Mouse (Mus musculus) G1E (cell line): Measurements from ENCODE around the gene Aloxe3. TPM values are rescaled to one million over a fixed set of nuclear protein-coding genes. Genes with fewer than 3 reads are reported as not detected.

Source experiments
- ATAC-seq: 2 replicates; pipeline ENCODE4 v1.8.0; 2016; ENCODE audit warnings: mild to moderate bottlenecking; ENCODE audit not compliant: insufficient number of reproducible peaks, poor library complexity, low FRiP score, severe bottlenecking; ENCODE audit errors: extremely low read depth
- DNase-seq: peaks from one replicate; pipeline ENCODE4 v3.0.0; 2012; ENCODE audit warnings: low spot score
- H3K27me3 ChIP-seq: 2 replicates; pipeline ENCODE4 v1.6.1; 2012; ENCODE audit warnings: mild to moderate bottlenecking, low read length, inconsistent platforms; ENCODE audit not compliant: insufficient read depth
- H3K36me3 ChIP-seq: replicated peaks from 2 replicates; pipeline ENCODE3; 2012; ENCODE audit warnings: mild to moderate bottlenecking, inconsistent platforms
- H3K4me1 ChIP-seq: 2 replicates; pipeline ENCODE4 v1.6.1; 2012; ENCODE audit warnings: low read depth, low read length, inconsistent platforms, mixed read lengths; ENCODE audit not compliant: insufficient read depth
- H3K4me3 ChIP-seq: 2 replicates; pipeline ENCODE4 v1.5.1; 2012; ENCODE audit warnings: low read depth, mild to moderate bottlenecking, inconsistent platforms, low read length, moderate library complexity, mixed read lengths
- H3K9me3 ChIP-seq: replicated peaks from 2 replicates; pipeline ENCODE4 v1.6.1; 2012; ENCODE audit warnings: inconsistent platforms
- CTCF ChIP-seq: IDR thresholded peaks from 2 replicates; pipeline ENCODE4 v1.5.1; 2012; ENCODE audit warnings: low read depth, low read length, inconsistent platforms, mixed read lengths
- GATA1 ChIP-seq: IDR thresholded peaks from 2 replicates; pipeline ENCODE4 v1.6.1; 2012; ENCODE audit warnings: borderline replicate concordance, low read length, inconsistent platforms, mixed read lengths
- GATA2 ChIP-seq: IDR thresholded peaks from 2 replicates; pipeline ENCODE4 v1.6.1; 2012; ENCODE audit warnings: low read depth, low read length, inconsistent platforms, borderline replicate concordance
- POLR2AphosphoS5 ChIP-seq: IDR thresholded peaks from 2 replicates; pipeline ENCODE4 v1.6.1; 2012; ENCODE audit warnings: low read depth, low read length, inconsistent platforms; ENCODE audit not compliant: insufficient replicate concordance
- TAL1 ChIP-seq: conservative IDR thresholded peaks from 2 replicates; pipeline ENCODE4 v1.6.1; 2012; ENCODE audit warnings: low read depth, low read length, inconsistent platforms, mixed read lengths
- polyA plus RNA-seq: library from polyadenylated mRNA; stranded (reverse); fragments of >175 nt; gene quantifications from 2 replicates; pipeline ENCODE4 v1.2.3, GENCODE M21; 2012
- total RNA-seq, 2 experiments: library from RNA; stranded (forward) in 1 of 2; stranded (reverse) in 1 of 2; fragments of 200-1000 nt in 1 of 2; fragments of >200 nt in 1 of 2; fragmentation: Nextera tagmentation in 1 of 2; gene quantifications; 2 replicates each; pipeline ENCODE4 v1.2.3; 2014 to 2017

Gene Aloxe3
- total and polyA plus RNA-seq, 3 experiments, result 0.16 TPM; not detected in 2

GRCm38 (mm10) chr11:69098762-69099091 lies 27.0 kb upstream of the Aloxe3 start:
- TF ChIP-seq CTCF, result no peak
- no peak for TF ChIP-seq GATA1
- no peak for TF ChIP-seq POLR2AphosphoS5
- no peak for TF ChIP-seq TAL1
- no peak for TF ChIP-seq GATA2
- peak; percentile 98 for DNase-seq
- Histone ChIP-seq H3K4me3 (peak overlapping the region; percentile 73), H3K4me1 (peaks cover 70% of the 10 kb centered on the region), H3K9me3 (no peaks in the 10 kb centered on the region), H3K27me3 (no peaks in the 10 kb centered on the region), H3K36me3 (peaks cover 41% of the 10 kb centered on the region)
- ATAC-seq, result peak; percentile 51

GRCm38 (mm10) chr11:69099177-69099914 lies 26.4 kb upstream of the Aloxe3 start:
- no peak for ATAC-seq
- Histone ChIP-seq H3K36me3 (peaks cover 47% of the 10 kb centered on the region), H3K4me3 (peak overlapping the region; percentile 73), H3K27me3 (no peaks in the 10 kb centered on the region), H3K4me1 (peaks cover 67% of the 10 kb centered on the region), H3K9me3 (no peaks in the 10 kb centered on the region)
- TF ChIP-seq CTCF (no peak), TAL1 (no peak), GATA2 (no peak), GATA1 (no peak), POLR2AphosphoS5 (no peak)
- DNase-seq, result no peak

GRCm38 (mm10) chr11:69099915-69100345 lies 25.8 kb upstream of the Aloxe3 start:
- DNase-seq (peak; percentile 82), ATAC-seq (no peak)
- no peak for TF ChIP-seq CTCF
- TF ChIP-seq TAL1, result no peak
- TF ChIP-seq POLR2AphosphoS5, result no peak
- TF ChIP-seq GATA1, result no peak
- TF ChIP-seq GATA2, result no peak
- no peaks in the 10 kb centered on the region for H3K9me3 ChIP-seq
- H3K4me3 ChIP-seq, result peak overlapping the region; percentile 73
- peaks cover 67% of the 10 kb centered on the region for H3K4me1 ChIP-seq
- no peaks in the 10 kb centered on the region for H3K27me3 ChIP-seq
- peaks cover 53% of the 10 kb centered on the region for H3K36me3 ChIP-seq

GRCm38 (mm10) chr11:69100639-69101360 lies 24.9 kb upstream of the Aloxe3 start:
- Histone ChIP-seq H3K9me3 (no peaks in the 10 kb centered on the region), H3K36me3 (peaks cover 61% of the 10 kb centered on the region), H3K4me3 (peak overlapping the region; percentile 73; the same call in 1 of the 2 replicates), H3K4me1 (peaks cover 60% of the 10 kb centered on the region), H3K27me3 (no peaks in the 10 kb centered on the region)
- DNase-seq (no peak), ATAC-seq (no peak)
- TF ChIP-seq TAL1 (no peak), CTCF (no peak), POLR2AphosphoS5 (no peak), GATA1 (no peak), GATA2 (no peak)

- TF ChIP-seq GATA2 (no peak), POLR2AphosphoS5 (no peak), TAL1 (no peak), CTCF (no peak), GATA1 (no peak)
- no peaks in the 10 kb centered on the region for H3K27me3 ChIP-seq
- H3K36me3 ChIP-seq, result peaks cover 71% of the 10 kb centered on the region
- H3K4me1 ChIP-seq, result peaks cover 50% of the 10 kb centered on the region
- H3K9me3 ChIP-seq, result no peaks in the 10 kb centered on the region
- DNase-seq (no peak), ATAC-seq (no peak)
- H3K4me3 ChIP-seq, result no peak overlapping the region
These were observed 23.9 kb upstream of the Aloxe3 start for GRCm38 (mm10) chr11:69101604-69102402.

- no peaks in the 10 kb centered on the region for H3K27me3 ChIP-seq
- DNase-seq, result no peak
- H3K36me3 ChIP-seq, result peaks cover 77% of the 10 kb centered on the region
- no peak for ATAC-seq
- TF ChIP-seq POLR2AphosphoS5, result no peak
- TF ChIP-seq GATA2, result no peak
- H3K4me1 ChIP-seq, result peaks cover 44% of the 10 kb centered on the region
- no peak overlapping the region for H3K4me3 ChIP-seq
- no peaks in the 10 kb centered on the region for H3K9me3 ChIP-seq
These were observed 23.3 kb upstream of the Aloxe3 start for GRCm38 (mm10) chr11:69102403-69102725.

GRCm38 (mm10) chr11:69103121-69103520 lies 22.6 kb upstream of the Aloxe3 start:
- DNase-seq (no peak), ATAC-seq (no peak)
- H3K4me3 ChIP-seq, result no peak overlapping the region
- peaks cover 83% of the 10 kb centered on the region for H3K36me3 ChIP-seq
- no peaks in the 10 kb centered on the region for H3K9me3 ChIP-seq
- H3K27me3 ChIP-seq, result no peaks in the 10 kb centered on the region
- peaks cover 37% of the 10 kb centered on the region for H3K4me1 ChIP-seq
- TF ChIP-seq GATA1, result no peak
- no peak for TF ChIP-seq GATA2
- no peak for TF ChIP-seq TAL1
- TF ChIP-seq CTCF, result no peak
- no peak for TF ChIP-seq POLR2AphosphoS5
